Mouse (Mus musculus) heart, embryonic 16.5 days (tissue): ENCODE measurements around the gene Fcho2. TPM values are rescaled to one million over a fixed set of nuclear protein-coding genes. Genes with fewer than 3 reads are reported as not detected.

Source experiments
- ATAC-seq: fragments of 200-750 bp; cut with Nextera tagmentation; replicated peaks from 2 replicates; pipeline ENCODE4 v1.8.0; 2017; ENCODE audit warnings: moderate number of reproducible peaks; ENCODE audit not compliant: insufficient read depth, low FRiP score; ENCODE audit errors: extremely low read depth
- H3K27ac ChIP-seq: fragments of 300-500 bp; sonication (generic); 2 replicates; pipeline ENCODE4 v1.5.1; 2014; ENCODE audit warnings: mild to moderate bottlenecking, low read length, control low read depth, moderate library complexity
- H3K27me3 ChIP-seq: fragments of 300-500 bp; sonication (generic); 2 replicates; pipeline ENCODE4 v1.6.1; 2014; ENCODE audit warnings: low read length, mixed read lengths; ENCODE audit not compliant: control insufficient read depth, insufficient read depth
- H3K36me3 ChIP-seq: fragments of 300-500 bp; sonication (generic); 2 replicates; pipeline ENCODE4 v1.6.1; 2014; ENCODE audit not compliant: control insufficient read depth, insufficient read depth
- H3K4me1 ChIP-seq: fragments of 300-500 bp; sonication (generic); 2 replicates; pipeline ENCODE4 v1.6.1; 2014; ENCODE audit warnings: low read length, mixed read lengths; ENCODE audit not compliant: control insufficient read depth, insufficient read depth
- H3K4me2 ChIP-seq: fragments of 300-500 bp; sonication (generic); 2 replicates; pipeline ENCODE4 v1.6.1; 2014; ENCODE audit warnings: low read depth, mild to moderate bottlenecking, control low read depth, low read length
- H3K4me3 ChIP-seq: fragments of 300-500 bp; sonication (generic); 2 replicates; pipeline ENCODE4 v1.5.1; 2014; ENCODE audit warnings: mild to moderate bottlenecking, control low read depth, low read length
- H3K9ac ChIP-seq: fragments of 300-500 bp; sonication (generic); 2 replicates; pipeline ENCODE4 v1.6.1; 2014; ENCODE audit warnings: low read length, control low read depth
- H3K9me3 ChIP-seq: fragments of 300-500 bp; sonication (generic); replicated peaks from 2 replicates; pipeline ENCODE4 v1.6.1; 2016; ENCODE audit warnings: low read length; ENCODE audit not compliant: control insufficient read depth
- WGBS: fragments of 180-500 bp; shearing (Covaris S2); extraction: QIAGEN DNeasy Blood & Tissue Kit; methylation state at CpG from one replicate; pipeline ENCODE4 v1.1.7; 2014; 5-methylcytosine and 5-hydroxymethylcytosine counted together
- polyA plus RNA-seq: library from polyadenylated mRNA; unstranded; fragments of >200 nt; fragmentation: Nextera tagmentation; extraction: Ambion mirVana; gene quantifications from 2 replicates; pipeline ENCODE4 v1.2.1, GENCODE M21; 2015

Gene Fcho2
- polyA plus RNA-seq, 1 experiment from 2014 or later = 28.2 TPM

DNA sequence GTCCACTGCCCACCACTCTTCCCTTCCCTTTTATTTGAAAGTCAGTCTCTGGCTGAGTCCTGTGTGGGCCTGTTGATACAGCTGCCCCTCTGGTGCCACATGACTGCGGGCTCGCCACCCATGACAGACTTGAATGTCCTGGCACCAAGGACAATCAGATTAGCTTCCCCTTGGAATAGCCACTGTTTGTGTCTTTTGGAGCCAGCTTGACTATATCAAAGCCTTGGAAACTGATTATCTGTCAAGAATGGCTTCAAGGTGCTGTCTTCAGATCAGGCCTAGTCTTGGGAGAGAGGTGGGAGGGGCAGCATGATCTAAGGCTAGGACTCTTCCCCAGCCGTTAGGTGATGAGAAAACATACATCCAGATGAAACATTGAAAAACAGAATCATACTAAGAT is 118.5 kb downstream of the Fcho2 start:
- Histone ChIP-seq H3K27ac (no peak overlapping the region), H3K4me2 (no peak overlapping the region), H3K9ac (no peak overlapping the region), H3K27me3 (peaks cover 12% of the 10 kb centered on the region; the same call in 1 of the 2 replicates), H3K4me3 (no peak overlapping the region), H3K36me3 (no peaks in the 10 kb centered on the region), H3K9me3 (no peaks in the 10 kb centered on the region), H3K4me1 (peaks cover 26% of the 10 kb centered on the region)
- ATAC-seq = no peak
- 74% methylated on average over 3 of the region's 3 CpGs for WGBS

DNA sequence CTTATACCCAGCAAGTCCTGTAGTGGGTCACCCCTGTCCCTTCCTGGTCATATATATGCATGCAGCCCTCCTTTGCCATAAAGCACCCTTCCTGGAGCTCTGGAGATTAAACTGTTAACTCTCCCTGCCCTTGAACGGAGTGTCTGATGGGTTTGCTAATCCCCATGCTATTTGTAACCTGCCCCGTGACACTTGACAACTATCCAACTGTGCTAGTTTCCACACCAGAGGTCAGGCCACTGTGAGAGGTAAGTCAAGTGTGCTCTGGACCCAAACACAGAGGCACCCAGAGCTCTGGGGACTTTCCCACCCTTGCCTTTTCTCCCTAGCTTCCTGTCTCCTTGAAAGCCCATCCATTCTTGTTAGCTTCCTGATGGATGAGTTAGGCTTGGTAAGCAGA is 119.7 kb downstream of the Fcho2 start:
- peak; percentile 51 for ATAC-seq
- no peaks in the 10 kb centered on the region for H3K9me3 ChIP-seq
- H3K9ac ChIP-seq = peak overlapping the region; percentile 80; the same call in 1 of the 2 replicates
- 26% methylated on average over 2 of the region's 2 CpGs for WGBS
- peak overlapping the region; percentile 78 for H3K4me2 ChIP-seq
- H3K4me3 ChIP-seq = no peak overlapping the region; the same call in 1 of the 2 replicates
- H3K27me3 ChIP-seq = peaks cover 12% of the 10 kb centered on the region; the same call in 1 of the 2 replicates
- H3K27ac ChIP-seq = no peak overlapping the region
- peaks cover 23% of the 10 kb centered on the region for H3K4me1 ChIP-seq
- no peaks in the 10 kb centered on the region for H3K36me3 ChIP-seq

GRCm38 (mm10) chr13:98694773-98695314 is 120.4 kb downstream of the Fcho2 start, which contains the start of gene Tmem171:
TSS of gene Tmem171 (minus strand) at chr13:98694834.
- Histone ChIP-seq H3K27me3 (peaks cover 12% of the 10 kb centered on the region; the same call in 1 of the 2 replicates), H3K36me3 (no peaks in the 10 kb centered on the region), H3K9ac (peak within 1 kb of the TSS; percentile 80), H3K9me3 (no peaks in the 10 kb centered on the region), H3K27ac (no peak within 1 kb of the TSS), H3K4me2 (peak within 1 kb of the TSS; percentile 78), H3K4me3 (peak within 1 kb of the TSS; percentile 54), H3K4me1 (peaks cover 24% of the 10 kb centered on the region)
- peak; percentile 20; the same call in 1 of the 2 replicates for ATAC-seq
- WGBS = 4% methylated on average over 40 of the region's 44 CpGs

DNA sequence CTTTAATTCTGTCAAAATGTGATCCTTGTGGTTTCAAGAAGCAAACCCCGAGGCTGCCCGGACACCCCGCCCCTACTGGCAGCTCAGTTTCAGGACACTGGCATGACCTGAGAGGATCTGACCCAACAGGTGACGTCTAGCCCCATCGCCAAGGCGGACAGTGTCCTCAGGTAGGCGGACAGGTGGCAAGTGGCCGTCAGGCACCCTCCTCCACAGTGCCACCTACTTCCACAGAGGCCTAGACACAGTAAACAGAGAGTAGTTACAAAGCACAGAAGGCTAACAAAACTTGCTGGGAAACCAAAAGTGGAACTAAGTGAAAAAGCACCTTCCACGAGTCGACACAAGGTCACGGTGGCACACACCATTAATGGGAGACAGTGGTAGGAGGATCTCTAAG is 121.9 kb downstream of the Fcho2 start:
- peaks cover 20% of the 10 kb centered on the region for H3K4me1 ChIP-seq
- no peak overlapping the region for H3K4me2 ChIP-seq
- H3K27me3 ChIP-seq = peaks cover 12% of the 10 kb centered on the region; the same call in 1 of the 2 replicates
- H3K9ac ChIP-seq = no peak overlapping the region
- H3K27ac ChIP-seq = no peak overlapping the region
- no peaks in the 10 kb centered on the region for H3K9me3 ChIP-seq
- ATAC-seq = no peak
- WGBS = 88% methylated on average over 11 of the region's 11 CpGs
- no peak overlapping the region for H3K4me3 ChIP-seq
- no peaks in the 10 kb centered on the region for H3K36me3 ChIP-seq

DNA sequence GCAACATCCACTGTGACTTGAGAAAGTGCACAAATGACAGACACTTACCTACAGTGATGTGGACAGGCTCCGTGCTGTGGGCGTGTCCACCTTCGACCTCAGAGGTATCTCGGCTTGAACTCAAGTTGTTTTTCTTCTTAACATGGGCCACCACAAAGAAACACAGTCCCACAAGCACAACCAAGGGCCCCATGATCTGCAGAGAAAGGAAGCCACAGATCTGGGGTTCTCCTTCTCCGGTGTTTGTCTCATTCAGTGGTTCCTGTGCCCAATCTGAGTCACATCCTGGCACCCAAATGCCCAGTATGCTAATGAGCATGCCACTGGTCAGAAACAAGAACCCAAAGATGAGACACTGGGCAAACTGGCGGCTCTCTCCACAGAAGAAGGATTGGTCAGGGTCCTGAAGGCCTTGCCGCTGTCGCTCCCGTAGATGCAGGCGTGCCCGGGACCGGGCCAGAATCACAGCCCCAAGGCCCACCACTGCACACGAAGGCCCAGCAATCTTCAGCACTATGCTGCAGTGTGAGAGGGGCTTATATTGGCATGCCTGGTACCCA is 123.2 kb downstream of the Fcho2 start:
- no peak overlapping the region for H3K4me2 ChIP-seq

DNA sequence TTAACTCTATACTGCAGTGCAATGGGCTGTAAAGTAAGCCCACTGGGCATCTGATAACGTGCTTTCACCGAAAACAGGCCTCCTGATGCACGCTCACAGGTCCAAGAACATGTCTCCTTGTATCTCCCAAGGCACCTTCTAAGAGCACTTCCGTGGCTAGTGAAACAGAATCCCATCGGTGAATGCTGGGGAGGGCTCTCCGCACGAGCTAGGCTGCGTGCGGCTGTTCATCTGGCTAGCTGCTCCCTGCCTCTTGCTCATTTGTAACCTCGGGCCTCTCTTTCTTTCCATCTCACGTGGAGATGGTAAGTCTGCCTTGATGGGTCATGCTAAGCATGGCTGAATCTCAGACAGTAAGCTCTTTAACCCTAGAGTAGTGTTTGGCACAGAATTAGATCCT is 124.4 kb downstream of the Fcho2 start:
- no peaks in the 10 kb centered on the region for H3K36me3 ChIP-seq
- WGBS = 93% methylated on average over 11 of the region's 11 CpGs
- no peak for ATAC-seq
- peaks cover 11% of the 10 kb centered on the region; the same call in 1 of the 2 replicates for H3K27me3 ChIP-seq
- H3K4me2 ChIP-seq = no peak overlapping the region
- H3K9me3 ChIP-seq = no peaks in the 10 kb centered on the region
- H3K4me1 ChIP-seq = peaks cover 19% of the 10 kb centered on the region
- H3K27ac ChIP-seq = no peak overlapping the region
- no peak overlapping the region for H3K9ac ChIP-seq
- no peak overlapping the region for H3K4me3 ChIP-seq

More for the DNA sequence above, 123.2 kb downstream of the Fcho2 start:
- no peaks in the 10 kb centered on the region for H3K36me3 ChIP-seq
- 82% methylated on average over 13 of the region's 13 CpGs for WGBS
- no peak for ATAC-seq
- H3K27me3 ChIP-seq = peaks cover 12% of the 10 kb centered on the region; the same call in 1 of the 2 replicates
- no peak overlapping the region for H3K4me3 ChIP-seq
- H3K4me1 ChIP-seq = peaks cover 20% of the 10 kb centered on the region
- H3K9me3 ChIP-seq = no peaks in the 10 kb centered on the region
- H3K9ac ChIP-seq = no peak overlapping the region
- no peak overlapping the region for H3K27ac ChIP-seq

- WGBS = 22% methylated on average over 11 of the region's 11 CpGs
- Histone ChIP-seq H3K4me3 (peak overlapping the region; percentile 5; the same call in 1 of the 2 replicates), H3K4me1 (peaks cover 12% of the 10 kb centered on the region), H3K27me3 (peaks cover 7% of the 10 kb centered on the region; the same call in 1 of the 2 replicates), H3K9me3 (no peaks in the 10 kb centered on the region), H3K4me2 (peak overlapping the region; percentile 58), H3K36me3 (no peaks in the 10 kb centered on the region), H3K27ac (peak overlapping the region; percentile 64), H3K9ac (peak overlapping the region; percentile 7; the same call in 1 of the 2 replicates)
- ATAC-seq = peak; percentile 66; the same call in 1 of the 2 replicates
These were observed 125.5 kb downstream of the Fcho2 start for GRCm38 (mm10) chr13:98689605-98690290.

DNA sequence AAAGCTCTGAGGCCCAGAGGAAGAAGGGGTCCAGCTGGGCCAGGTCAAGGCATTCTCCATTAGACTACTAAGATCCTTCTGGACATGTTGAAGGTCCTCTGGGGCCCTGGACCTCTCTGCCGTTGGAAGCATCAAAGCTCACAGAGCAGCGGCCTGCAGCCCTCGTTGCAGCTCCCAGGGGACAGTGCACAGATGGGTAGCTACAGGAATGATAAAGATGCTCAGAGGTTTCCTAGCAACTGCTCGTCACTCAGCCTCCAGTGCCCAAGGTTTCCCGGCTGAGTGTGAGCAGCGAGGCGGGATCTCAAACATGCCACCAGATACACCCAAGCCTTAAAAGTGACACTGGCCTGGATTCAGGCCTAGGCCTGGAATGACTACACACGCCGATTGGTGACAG is 127.3 kb downstream of the Fcho2 start:
- 68% methylated on average over 9 of the region's 9 CpGs for WGBS
- no peaks in the 10 kb centered on the region for H3K27me3 ChIP-seq
- no peak overlapping the region for H3K9ac ChIP-seq
- no peak for ATAC-seq
- no peak overlapping the region for H3K27ac ChIP-seq
- H3K9me3 ChIP-seq = no peaks in the 10 kb centered on the region
- no peak overlapping the region for H3K4me3 ChIP-seq
- H3K36me3 ChIP-seq = no peaks in the 10 kb centered on the region
- H3K4me1 ChIP-seq = peaks cover 10% of the 10 kb centered on the region
- no peak overlapping the region for H3K4me2 ChIP-seq
